Mouse (Mus musculus) testis, adult 2 months (tissue): ENCODE results near the gene Car5a.

Experiments
- CTCF ChIP-seq: fragments of 200-500 bp; IDR thresholded peaks from 2 replicates; pipeline ENCODE4 v1.5.1; 2012; ENCODE audit warnings: low read depth, mild to moderate bottlenecking, inconsistent platforms, low read length, moderate library complexity; ENCODE audit not compliant: control insufficient read depth, insufficient read depth, insufficient replicate concordance
- POLR2A ChIP-seq: fragments of 200-500 bp; IDR thresholded peaks from 2 replicates; pipeline ENCODE4 v1.6.1; 2012; ENCODE audit warnings: low read depth, mild to moderate bottlenecking, inconsistent platforms, low read length, moderate library complexity; ENCODE audit not compliant: control insufficient read depth

DNA sequence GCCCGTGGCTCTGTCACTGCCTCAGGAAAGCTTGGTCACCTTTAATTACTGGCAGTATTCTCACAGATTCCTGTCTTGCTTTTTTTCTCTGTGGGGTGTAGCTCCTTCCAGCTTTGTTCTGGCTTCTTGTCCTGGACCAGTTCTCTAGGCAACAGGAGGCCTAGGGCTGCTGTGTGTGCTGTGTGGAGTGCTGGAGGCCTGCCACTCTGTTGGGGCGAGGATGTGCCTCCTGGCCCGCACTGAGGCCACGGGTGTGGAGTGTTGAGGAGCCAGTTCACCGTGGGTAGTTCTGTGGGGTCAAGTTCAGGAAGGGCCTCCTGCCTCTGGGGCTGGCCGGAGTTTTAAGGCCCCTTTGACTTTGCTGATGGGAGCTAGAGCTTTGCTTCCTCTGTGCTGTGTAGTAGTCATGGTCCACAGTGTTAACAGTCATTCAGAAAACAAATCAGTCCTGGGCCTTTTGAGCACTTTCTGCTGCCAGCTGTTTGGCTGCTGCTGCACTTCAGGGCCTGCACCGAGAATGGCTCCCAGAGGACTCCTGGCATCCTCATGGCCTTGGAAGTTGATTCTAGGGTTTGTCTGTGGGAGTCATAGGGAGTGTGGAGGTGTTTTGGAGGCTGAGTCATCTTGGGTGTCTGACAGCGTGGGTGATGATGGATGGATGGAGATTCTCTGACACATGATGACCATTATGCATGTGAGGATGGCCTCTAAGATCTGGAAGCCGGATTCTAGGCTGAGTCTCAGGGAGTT lies 46.0 kb upstream of the Car5a start:
- TF ChIP-seq CTCF (no peak), POLR2A (no peak)
